Mouse (Mus musculus): Measurements from ENCODE around the gene Tapt1. TPM values are rescaled to one million over a fixed set of nuclear protein-coding genes. Genes with fewer than 3 reads are reported as not detected.

Gene Tapt1
- polyA plus RNA-seq, 1 experiment from 2014 or later = 31.7 TPM

- no peaks in the 10 kb centered on the region for H3K27me3 ChIP-seq (ENCODE audit: control insufficient read depth, insufficient read depth, low read length)
- no peak overlapping the region for H3K4me2 ChIP-seq (ENCODE audit: low read depth, low read length)
- H3K9ac ChIP-seq (ENCODE audit: low read length) = no peak overlapping the region
- H3K27ac ChIP-seq (ENCODE audit: low read length) = no peak overlapping the region
- H3K36me3 ChIP-seq (ENCODE audit: control insufficient read depth, insufficient read depth, low read length) = no peaks in the 10 kb centered on the region
- H3K4me1 ChIP-seq (ENCODE audit: control insufficient read depth, insufficient read depth, low read length) = no peaks in the 10 kb centered on the region
- no peak overlapping the region for H3K4me3 ChIP-seq (replicated peaks; ENCODE audit: low read length)
- H3K9me3 ChIP-seq (replicated peaks; ENCODE audit: control insufficient read depth, low read length) = no peaks in the 10 kb centered on the region
- 58% methylated on average over 7 of the region's 7 CpGs for WGBS
- ATAC-seq (ENCODE audit: insufficient read depth, low FRiP score) = no peak
Measured at GRCm38 (mm10) chr5:44239187-44240136, 13.0 kb upstream of the Tapt1 start.

GRCm38 (mm10) chr5:44238201-44238600 lies 11.8 kb upstream of the Tapt1 start:
- H3K27me3 ChIP-seq (ENCODE audit: control insufficient read depth, insufficient read depth, low read length) = no peaks in the 10 kb centered on the region

DNA sequence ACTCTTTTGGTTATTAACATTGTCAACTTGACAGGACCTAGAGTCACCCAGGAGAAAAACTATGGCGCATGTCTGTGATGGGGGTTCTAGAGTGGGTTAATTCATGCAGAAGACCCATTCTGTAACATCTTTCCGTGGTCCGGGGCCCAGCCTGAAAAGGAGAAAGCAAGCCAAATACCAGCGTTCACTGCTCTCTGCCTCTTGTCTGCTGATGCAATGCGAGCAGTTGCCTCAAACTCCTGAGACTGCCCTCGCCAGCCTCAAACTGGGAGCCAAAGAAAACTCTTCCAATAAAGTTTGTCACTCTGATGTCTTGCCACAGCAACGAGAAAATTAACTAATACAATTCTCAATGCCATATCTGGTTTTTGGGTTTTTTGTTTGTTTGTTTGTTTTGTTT lies 8.2 kb upstream of the Tapt1 start:
- Histone ChIP-seq H3K36me3 (ENCODE audit: control insufficient read depth, insufficient read depth, low read length) (no peaks in the 10 kb centered on the region), H3K9ac (ENCODE audit: low read length) (no peak overlapping the region), H3K27ac (ENCODE audit: low read length) (no peak overlapping the region), H3K4me2 (ENCODE audit: low read depth, low read length) (no peak overlapping the region), H3K4me3 (replicated peaks; ENCODE audit: low read length) (no peak overlapping the region), H3K4me1 (ENCODE audit: control insufficient read depth, insufficient read depth, low read length) (no peaks in the 10 kb centered on the region), H3K27me3 (ENCODE audit: control insufficient read depth, insufficient read depth, low read length) (no peaks in the 10 kb centered on the region), H3K9me3 (replicated peaks; ENCODE audit: control insufficient read depth, low read length) (no peaks in the 10 kb centered on the region)
- ATAC-seq (ENCODE audit: insufficient read depth, low FRiP score) = no peak
- 95% methylated on average over 7 of the region's 7 CpGs for WGBS

More at GRCm38 (mm10) chr5:44238201-44238600, 11.8 kb upstream of the Tapt1 start:
- Histone ChIP-seq H3K9me3 (replicated peaks; ENCODE audit: control insufficient read depth, low read length) (no peaks in the 10 kb centered on the region), H3K9ac (ENCODE audit: low read length) (no peak overlapping the region), H3K4me2 (ENCODE audit: low read depth, low read length) (no peak overlapping the region), H3K36me3 (ENCODE audit: control insufficient read depth, insufficient read depth, low read length) (no peaks in the 10 kb centered on the region), H3K27ac (ENCODE audit: low read length) (no peak overlapping the region), H3K4me1 (ENCODE audit: control insufficient read depth, insufficient read depth, low read length) (no peaks in the 10 kb centered on the region), H3K4me3 (replicated peaks; ENCODE audit: low read length) (no peak overlapping the region)
- ATAC-seq (ENCODE audit: insufficient read depth, low FRiP score) = no peak
- 86% methylated on average over 7 of the region's 7 CpGs for WGBS

- Histone ChIP-seq H3K9me3 (replicated peaks; ENCODE audit: control insufficient read depth, low read length) (no peaks in the 10 kb centered on the region), H3K4me3 (replicated peaks; ENCODE audit: low read length) (no peak overlapping the region), H3K4me1 (ENCODE audit: control insufficient read depth, insufficient read depth, low read length) (0 out of 2 replicates have a peak, but pooled peaks cover 1% of the 10 kb centered on the region), H3K36me3 (ENCODE audit: control insufficient read depth, insufficient read depth, low read length) (no peaks in the 10 kb centered on the region), H3K27me3 (ENCODE audit: control insufficient read depth, insufficient read depth, low read length) (no peaks in the 10 kb centered on the region), H3K4me2 (ENCODE audit: low read depth, low read length) (no peak overlapping the region), H3K9ac (ENCODE audit: low read length) (no peak overlapping the region), H3K27ac (ENCODE audit: low read length) (no peak overlapping the region)
- ATAC-seq (ENCODE audit: insufficient read depth, low FRiP score) = no peak
- 87% methylated on average over 3 of the region's 3 CpGs for WGBS
Measured at GRCm38 (mm10) chr5:44233933-44234332, 7.5 kb upstream of the Tapt1 start.

DNA sequence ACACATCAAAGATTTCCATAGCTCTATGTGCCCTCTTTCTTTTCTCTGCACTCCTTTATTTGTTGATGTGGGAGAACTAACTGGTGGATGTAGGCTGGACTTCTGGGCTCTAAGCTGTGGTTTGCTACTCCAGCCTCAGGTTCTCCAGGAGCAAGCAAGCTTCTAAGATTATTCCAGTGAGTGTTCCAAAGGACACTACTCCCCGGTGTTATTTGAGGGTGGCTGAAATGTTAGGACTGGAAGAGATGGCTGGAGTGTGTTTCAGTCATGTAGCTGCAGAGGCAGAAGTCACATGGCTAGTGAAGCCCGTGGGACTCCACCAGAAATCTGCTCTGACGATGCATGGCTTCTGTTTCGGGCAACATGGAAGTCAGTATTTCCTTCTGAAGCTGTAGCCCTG lies 2.3 kb upstream of the Tapt1 start:
- Histone ChIP-seq H3K9me3 (replicated peaks; ENCODE audit: control insufficient read depth, low read length) (no peaks in the 10 kb centered on the region), H3K4me3 (replicated peaks; ENCODE audit: low read length) (no peak overlapping the region), H3K4me2 (ENCODE audit: low read depth, low read length) (no peak overlapping the region), H3K27ac (ENCODE audit: low read length) (no peak overlapping the region), H3K9ac (ENCODE audit: low read length) (no peak overlapping the region), H3K4me1 (ENCODE audit: control insufficient read depth, insufficient read depth, low read length) (peaks cover 17% of the 10 kb centered on the region), H3K36me3 (ENCODE audit: control insufficient read depth, insufficient read depth, low read length) (no peaks in the 10 kb centered on the region), H3K27me3 (ENCODE audit: control insufficient read depth, insufficient read depth, low read length) (no peaks in the 10 kb centered on the region)
- no peak for ATAC-seq (ENCODE audit: insufficient read depth, low FRiP score)
- 76% methylated on average over 4 of the region's 4 CpGs for WGBS

- Histone ChIP-seq H3K4me2 (ENCODE audit: low read depth, low read length) (no peak overlapping the region), H3K36me3 (ENCODE audit: control insufficient read depth, insufficient read depth, low read length) (no peaks in the 10 kb centered on the region), H3K4me1 (ENCODE audit: control insufficient read depth, insufficient read depth, low read length) (peaks cover 17% of the 10 kb centered on the region), H3K27me3 (ENCODE audit: control insufficient read depth, insufficient read depth, low read length) (no peaks in the 10 kb centered on the region), H3K4me3 (replicated peaks; ENCODE audit: low read length) (no peak overlapping the region), H3K9me3 (replicated peaks; ENCODE audit: control insufficient read depth, low read length) (no peaks in the 10 kb centered on the region), H3K27ac (ENCODE audit: low read length) (no peak overlapping the region), H3K9ac (ENCODE audit: low read length) (no peak overlapping the region)
- no peak for ATAC-seq (ENCODE audit: insufficient read depth, low FRiP score)
- 61% methylated on average over 1 of the region's 1 CpGs for WGBS
Measured at GRCm38 (mm10) chr5:44228323-44228722, 1.9 kb upstream of the Tapt1 start.

DNA sequence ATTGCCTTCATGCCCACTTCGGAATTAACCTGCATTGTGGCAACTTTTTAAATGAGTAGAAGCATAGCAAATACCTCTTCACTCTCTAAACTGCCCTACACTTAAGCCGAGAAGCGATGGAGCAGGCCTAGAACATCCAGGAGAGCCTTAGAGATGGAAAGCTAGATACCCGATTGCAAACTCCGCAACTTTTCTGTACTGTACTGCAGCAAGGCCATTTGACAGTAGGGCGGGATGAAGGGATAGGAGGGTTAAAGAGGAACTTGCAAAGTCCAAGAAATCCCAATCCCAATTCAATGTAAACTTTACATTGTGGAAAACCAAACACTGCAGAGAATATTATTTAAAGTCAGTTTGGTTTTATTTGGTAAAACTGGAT lies 1.0 kb upstream of the Tapt1 start:
- H3K36me3 ChIP-seq (ENCODE audit: control insufficient read depth, insufficient read depth, low read length) = no peaks in the 10 kb centered on the region
- ATAC-seq (ENCODE audit: insufficient read depth, low FRiP score) = no peak
- H3K9me3 ChIP-seq (replicated peaks; ENCODE audit: control insufficient read depth, low read length) = no peaks in the 10 kb centered on the region
- 4% methylated on average over 6 of the region's 6 CpGs for WGBS
- peak overlapping the region; percentile 84 for H3K27ac ChIP-seq (ENCODE audit: low read length)
- peak overlapping the region; percentile 95 for H3K9ac ChIP-seq (ENCODE audit: low read length)
- H3K4me1 ChIP-seq (ENCODE audit: control insufficient read depth, insufficient read depth, low read length) = peaks cover 17% of the 10 kb centered on the region
- no peaks in the 10 kb centered on the region for H3K27me3 ChIP-seq (ENCODE audit: control insufficient read depth, insufficient read depth, low read length)
- H3K4me2 ChIP-seq (ENCODE audit: low read depth, low read length) = peak overlapping the region; percentile 76
- peak overlapping the region; percentile 84 for H3K4me3 ChIP-seq (replicated peaks; ENCODE audit: low read length)

DNA sequence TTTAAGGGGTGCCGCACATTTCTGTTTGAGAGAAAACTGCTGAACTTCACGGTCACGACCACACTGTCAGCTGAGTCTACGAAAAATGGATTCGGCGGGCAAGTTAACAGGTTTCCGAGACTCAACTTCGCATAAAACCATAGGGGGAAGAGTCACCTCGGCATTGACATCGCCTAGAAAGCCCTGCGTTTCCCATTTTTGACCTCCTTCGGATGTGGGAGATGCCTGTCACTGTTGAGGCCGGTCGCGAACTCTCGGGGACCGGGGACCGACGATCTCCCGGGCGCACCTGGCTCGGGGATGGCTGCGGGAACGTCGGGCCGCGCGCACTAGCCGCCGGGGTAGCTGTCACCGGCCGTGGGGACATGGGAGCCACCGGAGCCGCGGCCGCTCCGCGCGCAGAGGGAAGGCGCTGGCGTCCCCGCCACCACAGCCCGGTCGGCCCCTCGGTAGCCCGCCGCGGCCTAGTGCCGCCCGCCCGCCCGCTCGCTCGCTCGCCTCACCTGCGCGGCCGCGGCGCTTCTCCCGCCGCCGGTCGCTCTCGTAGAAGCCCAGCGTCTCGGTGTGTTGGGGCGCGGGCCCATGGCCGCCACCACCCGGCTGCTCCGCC lies 410 bp downstream of the Tapt1 start:
- Histone ChIP-seq H3K36me3 (ENCODE audit: control insufficient read depth, insufficient read depth, low read length) (no peaks in the 10 kb centered on the region), H3K9me3 (replicated peaks; ENCODE audit: control insufficient read depth, low read length) (no peaks in the 10 kb centered on the region), H3K4me1 (ENCODE audit: control insufficient read depth, insufficient read depth, low read length) (peaks cover 17% of the 10 kb centered on the region), H3K27me3 (ENCODE audit: control insufficient read depth, insufficient read depth, low read length) (no peaks in the 10 kb centered on the region), H3K9ac (ENCODE audit: low read length) (peak overlapping the region; percentile 95), H3K4me3 (replicated peaks; ENCODE audit: low read length) (peak overlapping the region; percentile 84), H3K4me2 (ENCODE audit: low read depth, low read length) (peak overlapping the region; percentile 77), H3K27ac (ENCODE audit: low read length) (peak overlapping the region; percentile 84)
- peak; percentile 73 for ATAC-seq (ENCODE audit: insufficient read depth, low FRiP score)
- under 1% methylated on average over 68 of the region's 72 CpGs for WGBS

DNA sequence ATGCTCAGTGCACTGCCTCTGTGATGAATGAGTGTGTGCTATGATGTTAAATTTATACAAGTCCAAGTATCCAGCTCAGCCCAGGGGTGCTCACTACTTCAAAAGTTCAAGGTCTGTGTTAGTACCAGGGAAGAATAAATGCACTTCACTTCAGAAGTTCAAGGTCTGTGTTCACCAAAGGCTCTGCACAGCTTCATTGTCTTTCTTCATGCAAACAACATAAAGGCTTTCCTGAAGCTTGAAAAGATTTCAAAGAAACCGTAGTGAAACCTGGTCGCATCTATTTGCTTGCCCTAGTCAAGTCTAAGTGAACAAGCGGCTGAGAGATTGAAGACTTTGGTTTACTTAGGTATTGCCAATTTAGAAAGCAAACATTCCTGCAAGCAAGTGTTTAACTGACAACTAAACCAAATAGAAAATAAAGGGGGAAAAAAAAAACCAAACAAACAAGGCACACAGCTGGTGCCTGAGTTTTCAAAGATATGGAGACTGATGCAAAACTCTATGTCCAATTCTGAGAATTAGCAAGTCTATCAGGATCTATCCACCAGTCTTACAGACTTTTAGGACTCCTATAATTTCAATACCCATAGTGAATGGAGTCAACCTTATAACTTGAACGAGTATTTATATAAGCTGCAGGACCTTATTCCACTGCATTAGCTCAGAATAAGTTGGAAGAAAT lies 1.4 kb downstream of the Tapt1 start:
- 51% methylated on average over 4 of the region's 4 CpGs for WGBS
- no peak for ATAC-seq (ENCODE audit: insufficient read depth, low FRiP score)
- H3K27ac ChIP-seq (ENCODE audit: low read length) = no peak overlapping the region
- no peaks in the 10 kb centered on the region for H3K9me3 ChIP-seq (replicated peaks; ENCODE audit: control insufficient read depth, low read length)
- H3K27me3 ChIP-seq (ENCODE audit: control insufficient read depth, insufficient read depth, low read length) = no peaks in the 10 kb centered on the region
- no peaks in the 10 kb centered on the region for H3K36me3 ChIP-seq (ENCODE audit: control insufficient read depth, insufficient read depth, low read length)
- H3K4me3 ChIP-seq (replicated peaks; ENCODE audit: low read length) = peak overlapping the region; percentile 84
- H3K9ac ChIP-seq (ENCODE audit: low read length) = peak overlapping the region; percentile 95; the same call in 1 of the 2 replicates
- peak overlapping the region; percentile 77 for H3K4me2 ChIP-seq (ENCODE audit: low read depth, low read length)
- H3K4me1 ChIP-seq (ENCODE audit: control insufficient read depth, insufficient read depth, low read length) = peaks cover 17% of the 10 kb centered on the region

Data from stomach, embryonic 16.5 days (tissue).